Mouse (Mus musculus) gastrocnemius, postnatal 4 days (tissue): ENCODE results near the gene Klhl41. TPM values are rescaled to one million over a fixed set of nuclear protein-coding genes. Genes with fewer than 3 reads are reported as not detected.

Experiments
- DNase-seq, 2 experiments: peaks; one replicate each; pipeline ENCODE4 v3.0.0; 2021 to 2022; ENCODE audit warnings: low spot score in 2 of 2, mixed read lengths in 2 of 2
- total RNA-seq, 2 experiments: library from RNA; stranded (reverse); gene quantifications; 2 replicates each; pipeline ENCODE4 v1.2.3; 2021

Gene Klhl41
- total RNA-seq, 2 experiments from 2014 or later, result 564 to 620 TPM

GRCm38 (mm10) chr2:69681931-69682330 is 12.0 kb downstream of the Klhl41 start:
- no peak for DNase-seq

- DNase-seq, result no peak
Observed at GRCm38 (mm10) chr2:69683036-69683805, 13.3 kb downstream of the Klhl41 start.

- no peak for DNase-seq
Observed at GRCm38 (mm10) chr2:69684488-69684887, 14.6 kb downstream of the Klhl41 start.

GRCm38 (mm10) chr2:69690214-69690613 is 20.3 kb downstream of the Klhl41 start:
- no peak for DNase-seq

- DNase-seq, result no peak
Observed at GRCm38 (mm10) chr2:69690843-69691242, 20.9 kb downstream of the Klhl41 start.

- no peak for DNase-seq
Observed at GRCm38 (mm10) chr2:69693501-69693900, 23.6 kb downstream of the Klhl41 start.

- no peak for DNase-seq
Observed at GRCm38 (mm10) chr2:69700446-69700845, 30.5 kb downstream of the Klhl41 start.

- DNase-seq, result no peak
Observed at GRCm38 (mm10) chr2:69712171-69712570, 42.3 kb downstream of the Klhl41 start.

- DNase-seq, result peak; percentile 51 to 78
Observed at GRCm38 (mm10) chr2:69712981-69713625, 43.2 kb downstream of the Klhl41 start, which contains the start of gene Fastkd1. Gene Fastkd1 (minus strand): TSS chr2:69713516.

- DNase-seq, result no peak
Observed at GRCm38 (mm10) chr2:69713626-69714014, 43.7 kb downstream of the Klhl41 start.

- no peak for DNase-seq
Observed at GRCm38 (mm10) chr2:69714126-69714525, 44.2 kb downstream of the Klhl41 start.

GRCm38 (mm10) chr2:69716483-69716882 is 46.6 kb downstream of the Klhl41 start:
- no peak for DNase-seq

- DNase-seq, result no peak
Observed at GRCm38 (mm10) chr2:69719121-69719520, 49.2 kb downstream of the Klhl41 start.

- DNase-seq, result no peak
Observed at GRCm38 (mm10) chr2:69722273-69722649, 52.3 kb downstream of the Klhl41 start, which contains the start of gene Ppig. Gene Ppig (plus strand): TSS chr2:69722545.

GRCm38 (mm10) chr2:69722650-69723518 is 53.0 kb downstream of the Klhl41 start:
- DNase-seq, result peak; percentile 78 to 91

- no peak for DNase-seq
Observed at GRCm38 (mm10) chr2:69723519-69723825, 53.6 kb downstream of the Klhl41 start.

Other genes starting within 250 kb of the Klhl41 start
- gene Lrp2, start 84.1 kb upstream of the Klhl41 start, total RNA-seq, result under 1 TPM; 0.05 to 0.10 TPM
- 1 to 10 TPM; 6.3 to 6.7 TPM for gene Bbs5, start 22.9 kb upstream of the Klhl41 start, total RNA-seq
- 10 to 100 TPM; 12.6 to 15.8 TPM for gene Fastkd1, start 43.4 kb downstream of the Klhl41 start, total RNA-seq
- 10 to 100 TPM; 44.2 to 63.2 TPM for gene Ppig, start 52.4 kb downstream of the Klhl41 start, total RNA-seq
- gene Ccdc173, start 119.5 kb downstream of the Klhl41 start, total RNA-seq, result under 1 TPM; 0.83 to 0.88 TPM
- 10 to 100 TPM in 1 of 2 experiments, 1 to 10 TPM in 1; 9.5 to 14.0 TPM for gene Phospho2, start 119.5 kb downstream of the Klhl41 start, total RNA-seq
- 10 to 100 TPM; 27.1 to 30.4 TPM for gene Klhl23, start 151.8 kb downstream of the Klhl41 start, total RNA-seq
- 100 to 1,000 TPM; 123 to 143 TPM for gene Ssb, start 191.4 kb downstream of the Klhl41 start, total RNA-seq
- gene Mettl5, start 215.5 kb downstream of the Klhl41 start, total RNA-seq, result 10 to 100 TPM; 14.3 to 14.8 TPM
- gene Ubr3, start 227.1 kb downstream of the Klhl41 start, total RNA-seq, result 100 to 1,000 TPM in 1 of 2 experiments, 10 to 100 TPM in 1; 95.3 to 106 TPM